In genomic region chr12:112217681-112218080, GRCm38 (mm10) we compare ENCODE assay signal across 18 mouse cellular contexts.
DNase-seq lines count a peak whose midpoint lies in the region; ATAC-seq and TF ChIP-seq lines count a peak whose summit lies in the region.
"Had no signal": no experiment of that assay in that cellular context is flagged by ENCODE, and none has a peak within 500 bp of the region (broad histone marks: within the 10 kb centered on the region; RNA-seq: fewer than 3 reads in every experiment).

No protein-coding gene starts in this region.

- H3K4me2 ChIP-seq in hindbrain, postnatal 0 days (ENCODE audit: low read depth, low read length) = no peak overlapping the region
- H3K4me2 ChIP-seq in forebrain, embryonic 16.5 days (ENCODE audit: low read length) = no peak overlapping the region
- H3K4me2 ChIP-seq: embryonic facial prominence, embryonic 15.5 days; liver, embryonic 13.5 days; stomach, embryonic 15.5 days had no signal

- H3K27me3 ChIP-seq in hindbrain, embryonic 10.5 days (ENCODE audit: insufficient read depth, poor library complexity, severe bottlenecking) = peaks cover 87% of the 10 kb centered on the region
- peaks cover 5% of the 10 kb centered on the region for H3K27me3 ChIP-seq in hindbrain, postnatal 0 days (ENCODE audit: insufficient read depth, low read length)
- no peaks in the 10 kb centered on the region for H3K27me3 ChIP-seq in forebrain, embryonic 16.5 days (replicated peaks; ENCODE audit: control insufficient read depth, insufficient read depth, low read length)
- peaks cover 57% of the 10 kb centered on the region for H3K27me3 ChIP-seq in limb, embryonic 10.5 days (ENCODE audit: low read depth, poor library complexity, severe bottlenecking)
- H3K27me3 ChIP-seq: embryonic facial prominence, embryonic 15.5 days; stomach, embryonic 15.5 days had no signal

- H3K4me3 ChIP-seq in hindbrain, embryonic 10.5 days = no peak overlapping the region
- H3K4me3 ChIP-seq in hindbrain, postnatal 0 days (ENCODE audit: low read length) = no peak overlapping the region
- H3K4me3 ChIP-seq in forebrain, embryonic 16.5 days (replicated peaks; ENCODE audit: low read length) = no peak overlapping the region
- no peak overlapping the region for H3K4me3 ChIP-seq in limb, embryonic 10.5 days
- H3K4me3 ChIP-seq: embryonic facial prominence, embryonic 15.5 days; liver, embryonic 13.5 days; myocyte; stomach, embryonic 15.5 days had no signal

- no peaks in the 10 kb centered on the region for H3K9me3 ChIP-seq in hindbrain, embryonic 10.5 days
- no peaks in the 10 kb centered on the region for H3K9me3 ChIP-seq in hindbrain, postnatal 0 days (ENCODE audit: low read length)
- H3K9me3 ChIP-seq in forebrain, embryonic 16.5 days (ENCODE audit: control insufficient read depth, low read length) = no peaks in the 10 kb centered on the region
- no peaks in the 10 kb centered on the region for H3K9me3 ChIP-seq in limb, embryonic 10.5 days (replicated peaks)
- H3K9me3 ChIP-seq: embryonic facial prominence, embryonic 15.5 days; G1E; liver, embryonic 13.5 days; stomach, embryonic 15.5 days had no signal

- TF ChIP-seq CTCF in hindbrain, postnatal 0 days (IDR thresholded peaks at IDR 0.05; ENCODE audit: low read depth) = no peak

- WGBS in hindbrain, embryonic 10.5 days = 62% methylated on average over 3 of the region's 3 CpGs
- 67% methylated on average over 3 of the region's 3 CpGs for WGBS in hindbrain, postnatal 0 days
- 77% methylated on average over 3 of the region's 3 CpGs for WGBS in forebrain, embryonic 16.5 days
- 36% methylated on average over 3 of the region's 3 CpGs for WGBS in limb, embryonic 10.5 days

- H3K36me3 ChIP-seq in hindbrain, embryonic 10.5 days = no peaks in the 10 kb centered on the region
- no peaks in the 10 kb centered on the region for H3K36me3 ChIP-seq in hindbrain, postnatal 0 days (ENCODE audit: insufficient read depth, low read length)
- no peaks in the 10 kb centered on the region for H3K36me3 ChIP-seq in forebrain, embryonic 16.5 days (ENCODE audit: control insufficient read depth, insufficient read depth)
- no peaks in the 10 kb centered on the region for H3K36me3 ChIP-seq in limb, embryonic 10.5 days
- H3K36me3 ChIP-seq: embryonic facial prominence, embryonic 15.5 days; G1E; liver, embryonic 13.5 days; stomach, embryonic 15.5 days had no signal

- no peak for ATAC-seq in hindbrain, postnatal 0 days
- no peak for ATAC-seq in forebrain, embryonic 16.5 days
- ATAC-seq: inflammation-experienced regulatory T-cells, adult 6 months had no signal

- peaks cover 66% of the 10 kb centered on the region for H3K4me1 ChIP-seq in hindbrain, embryonic 10.5 days (replicated peaks)
- peaks cover 16% of the 10 kb centered on the region for H3K4me1 ChIP-seq in hindbrain, postnatal 0 days (ENCODE audit: insufficient read depth, low read length)
- peaks cover 46% of the 10 kb centered on the region for H3K4me1 ChIP-seq in forebrain, embryonic 16.5 days (replicated peaks; ENCODE audit: control insufficient read depth, insufficient read depth, low read length)
- H3K4me1 ChIP-seq in limb, embryonic 10.5 days = peaks cover 70% of the 10 kb centered on the region
- H3K4me1 ChIP-seq: liver, embryonic 13.5 days; stomach, embryonic 15.5 days had no signal

- no peak for DNase-seq in hindbrain, embryonic 10.5 days (ENCODE audit: low spot score)
- no peak for DNase-seq in hindbrain, postnatal 0 days (ENCODE audit: low spot score)
- DNase-seq in adrenal gland, postnatal 36 days = peak; percentile 10 to 24
- DNase-seq in limb, embryonic 10.5 days (ENCODE audit: low spot score) = no peak
- no peak for DNase-seq in c-Kit-positive CD71-positive TER-119-positive erythroid progenitor cells, embryonic 14.5 days (ENCODE audit: low spot score)
- no peak for DNase-seq in spleen, adult 12 weeks (ENCODE audit: low spot score)
- DNase-seq in right cerebral cortex, postnatal 14 days = no peak
- DNase-seq: cerebellum, postnatal 36 days; heart, adult 11 months; liver, embryonic 13.5 days; thymus, postnatal 4 days had no signal

- peak overlapping the region; percentile 42; the same call in 1 of the 2 replicates for H3K27ac ChIP-seq in hindbrain, embryonic 10.5 days
- no peak overlapping the region for H3K27ac ChIP-seq in hindbrain, postnatal 0 days
- peak overlapping the region; percentile 81 for H3K27ac ChIP-seq in forebrain, embryonic 16.5 days (ENCODE audit: low read length)
- peak overlapping the region; percentile 37; the same call in 1 of the 2 replicates for H3K27ac ChIP-seq in limb, embryonic 10.5 days
- H3K27ac ChIP-seq: embryonic facial prominence, embryonic 15.5 days; liver, embryonic 13.5 days; macrophage; stomach, embryonic 15.5 days had no signal

- H3K9ac ChIP-seq in hindbrain, postnatal 0 days (replicated peaks; ENCODE audit: low read length) = no peak overlapping the region
- H3K9ac ChIP-seq in forebrain, embryonic 16.5 days (replicated peaks; ENCODE audit: low read depth, low read length) = no peak overlapping the region
- H3K9ac ChIP-seq: embryonic facial prominence, embryonic 15.5 days; liver, embryonic 13.5 days; stomach, embryonic 15.5 days had no signal

Comparison
In these comparisons a context has a peak if more than half of its experiments do, and no peak if none do; other contexts are left out.
1. DNase-seq: peak in adrenal gland, postnatal 36 days (2 of 2); none in hindbrain, embryonic 10.5 days (single experiment), hindbrain, postnatal 0 days (single experiment), limb, embryonic 10.5 days (single experiment), c-Kit-positive CD71-positive TER-119-positive erythroid progenitor cells, embryonic 14.5 days (single experiment), spleen, adult 12 weeks (single experiment) and right cerebral cortex, postnatal 14 days (single experiment).